Mouse (Mus musculus) small intestine, adult 2 months (tissue): Measurements from ENCODE around the gene Zg16. TPM values are rescaled to one million over a fixed set of nuclear protein-coding genes. Genes with fewer than 3 reads are reported as not detected.

Experiments
- H3K27ac ChIP-seq: fragments of 200-500 bp; 2 replicates; pipeline ENCODE4 v1.5.1; 2012; ENCODE audit warnings: low read depth, low read length, control low read depth, inconsistent platforms; ENCODE audit not compliant: insufficient read depth
- H3K27me3 ChIP-seq: fragments of 200-500 bp; 2 replicates; pipeline ENCODE4 v1.6.1; 2012; ENCODE audit warnings: mild to moderate bottlenecking, moderate library complexity, low read length, inconsistent platforms; ENCODE audit not compliant: control insufficient read depth, insufficient read depth
- H3K36me3 ChIP-seq: fragments of 200-500 bp; 2 replicates; pipeline ENCODE4 v1.6.1; 2012; ENCODE audit warnings: mild to moderate bottlenecking, low read length, control low read depth, inconsistent platforms; ENCODE audit not compliant: control insufficient read depth, insufficient read depth
- H3K4me1 ChIP-seq: fragments of 200-500 bp; 2 replicates; pipeline ENCODE4 v1.6.1; 2012; ENCODE audit warnings: low read length, inconsistent platforms, mixed read lengths; ENCODE audit not compliant: control insufficient read depth, insufficient read depth, insufficient read length
- H3K4me3 ChIP-seq: fragments of 200-500 bp; 2 replicates; pipeline ENCODE4 v1.5.1; 2012; ENCODE audit warnings: low read depth, mild to moderate bottlenecking, control low read depth, inconsistent platforms, low read length, moderate library complexity
- CTCF ChIP-seq: fragments of 200-500 bp; IDR thresholded peaks from 2 replicates; pipeline ENCODE4 v1.5.1; 2012; ENCODE audit warnings: low read depth, mild to moderate bottlenecking, control low read depth, inconsistent platforms, low read length, moderate library complexity, mixed read lengths; ENCODE audit not compliant: insufficient replicate concordance, insufficient read length; ENCODE audit errors: extremely low read depth
- POLR2A ChIP-seq: fragments of 200-500 bp; IDR thresholded peaks from 2 replicates; pipeline ENCODE4 v1.6.1; 2012; ENCODE audit warnings: low read depth, mild to moderate bottlenecking, control low read depth, inconsistent platforms, low read length, moderate library complexity
- WGBS: fragments of 180-500 bp; shearing (Covaris S2); methylation state at CpG from one replicate; pipeline ENCODE4 v1.1.7; 2018; 5-methylcytosine and 5-hydroxymethylcytosine counted together
- polyA plus RNA-seq: library from polyadenylated mRNA; depleted of rRNA; stranded (reverse); fragments of >200 nt; gene quantifications from 2 replicates; pipeline ENCODE4 v1.2.3, GENCODE M21; 2012

Gene Zg16
- polyA plus RNA-seq, 1 experiment, result 5,350 TPM

- Histone ChIP-seq H3K36me3 (peaks cover 22% of the 10 kb centered on the region), H3K27ac (no peak overlapping the region), H3K27me3 (no peaks in the 10 kb centered on the region), H3K4me1 (peaks cover 13% of the 10 kb centered on the region), H3K4me3 (peak overlapping the region; percentile 74)
- 40% methylated on average over 19 of the region's 19 CpGs for WGBS
- TF ChIP-seq CTCF, result no peak
- TF ChIP-seq POLR2A, result no peak
These were observed 63.0 kb downstream of the Zg16 start for GRCm38 (mm10) chr7:127023896-127024690.

- Histone ChIP-seq H3K4me1 (peaks cover 13% of the 10 kb centered on the region), H3K36me3 (peaks cover 22% of the 10 kb centered on the region), H3K4me3 (no peak overlapping the region), H3K27me3 (no peaks in the 10 kb centered on the region), H3K27ac (no peak overlapping the region)
- TF ChIP-seq POLR2A, result no peak
- TF ChIP-seq CTCF, result no peak
- WGBS, result 83% methylated on average over 13 of the region's 13 CpGs
These were observed 63.8 kb downstream of the Zg16 start for GRCm38 (mm10) chr7:127023272-127023691.

- no peak for TF ChIP-seq CTCF
- peaks cover 9% of the 10 kb centered on the region for H3K4me1 ChIP-seq
- H3K4me3 ChIP-seq, result no peak overlapping the region
- WGBS, result 88% methylated on average over 7 of the region's 7 CpGs
- H3K27me3 ChIP-seq, result no peaks in the 10 kb centered on the region
- no peak overlapping the region for H3K27ac ChIP-seq
- H3K36me3 ChIP-seq, result peaks cover 22% of the 10 kb centered on the region
These were observed 64.4 kb downstream of the Zg16 start for GRCm38 (mm10) chr7:127022528-127023271.

- Histone ChIP-seq H3K4me1 (peaks cover 8% of the 10 kb centered on the region), H3K27ac (no peak overlapping the region), H3K4me3 (no peak overlapping the region), H3K27me3 (no peaks in the 10 kb centered on the region), H3K36me3 (peaks cover 22% of the 10 kb centered on the region)
- TF ChIP-seq CTCF (no peak), POLR2A (no peak)
- WGBS, result 56% methylated on average over 5 of the region's 5 CpGs
These were observed 65.3 kb downstream of the Zg16 start for GRCm38 (mm10) chr7:127021563-127022527.

- Histone ChIP-seq H3K4me3 (peak within 1 kb of the TSS; percentile 55), H3K36me3 (peaks cover 22% of the 10 kb centered on the region), H3K27me3 (no peaks in the 10 kb centered on the region), H3K4me1 (peaks cover 8% of the 10 kb centered on the region), H3K27ac (peak within 1 kb of the TSS; percentile 8; the same call in 1 of the 2 replicates)
- WGBS, result 3% methylated on average over 37 of the region's 37 CpGs
- TF ChIP-seq POLR2A (no peak), CTCF (no peak)
These were observed 66.1 kb downstream of the Zg16 start, which contains the start of the genes Gm42742 and Prrt2 for GRCm38 (mm10) chr7:127020901-127021562. Gm42742 (minus strand) TSS chr7:127021097. Prrt2 (minus strand) TSS chr7:127021211.

GRCm38 (mm10) chr7:127020491-127020890 is 66.6 kb downstream of the Zg16 start:
- H3K4me1 ChIP-seq, result peaks cover 12% of the 10 kb centered on the region
- TF ChIP-seq CTCF (no peak), POLR2A (no peak)
- peak overlapping the region; percentile 8; the same call in 1 of the 2 replicates for H3K27ac ChIP-seq
- H3K27me3 ChIP-seq, result no peaks in the 10 kb centered on the region
- peaks cover 22% of the 10 kb centered on the region for H3K36me3 ChIP-seq
- peak overlapping the region; percentile 55 for H3K4me3 ChIP-seq
- 58% methylated on average over 5 of the region's 5 CpGs for WGBS
